Mouse (Mus musculus) forebrain, postnatal 0 days (tissue): ENCODE data around the gene Hmgcs2. TPM values are rescaled to one million over a fixed set of nuclear protein-coding genes. Genes with fewer than 3 reads are reported as not detected.

Experiments
- ATAC-seq: fragments of 200-750 bp; cut with Nextera tagmentation; 2 replicates; pipeline ENCODE4 v1.8.0; 2017; ENCODE audit warnings: mild to moderate bottlenecking, moderate library complexity
- DNase-seq: peaks from one replicate; pipeline ENCODE4 v3.0.0-alpha.2; 2015
- H3K27ac ChIP-seq: fragments of 300-500 bp; sonication (generic); 2 replicates; pipeline ENCODE4 v1.5.1; 2014; ENCODE audit warnings: low read depth, mild to moderate bottlenecking, antibody characterized with exemption, low read length, moderate library complexity, mixed read lengths
- H3K27me3 ChIP-seq: fragments of 300-500 bp; sonication (generic); 2 replicates; pipeline ENCODE4 v1.6.1; 2014; ENCODE audit warnings: mild to moderate bottlenecking, low read length, mixed read lengths; ENCODE audit not compliant: insufficient read depth
- H3K36me3 ChIP-seq: fragments of 300-500 bp; sonication (generic); 2 replicates; pipeline ENCODE4 v1.6.1; 2014; ENCODE audit warnings: mild to moderate bottlenecking, moderate library complexity; ENCODE audit not compliant: insufficient read depth
- H3K4me1 ChIP-seq: fragments of 300-500 bp; sonication (generic); 2 replicates; pipeline ENCODE4 v1.6.1; 2014; ENCODE audit warnings: antibody characterized with exemption; ENCODE audit not compliant: insufficient read depth
- H3K4me2 ChIP-seq: fragments of 300-500 bp; sonication (generic); 2 replicates; pipeline ENCODE4 v1.6.1; 2014; ENCODE audit warnings: low read depth, mild to moderate bottlenecking, moderate library complexity
- H3K4me3 ChIP-seq: fragments of 300-500 bp; sonication (generic); 2 replicates; pipeline ENCODE4 v1.5.1; 2014; ENCODE audit warnings: low read depth, low read length, mixed read lengths
- H3K9ac ChIP-seq: fragments of 300-500 bp; sonication (generic); 2 replicates; pipeline ENCODE4 v1.6.1; 2014; ENCODE audit warnings: mild to moderate bottlenecking
- H3K9me3 ChIP-seq: fragments of 300-500 bp; sonication (generic); 2 replicates; pipeline ENCODE4 v1.6.1; 2016; ENCODE audit warnings: low read length
- CTCF ChIP-seq: sonication (generic); IDR thresholded peaks from 2 replicates; pipeline ENCODE4 v1.5.1; 2016; ENCODE audit warnings: antibody characterized with exemption, control low read depth, low read depth
- WGBS: fragments of 180-500 bp; shearing (Covaris S2); extraction: QIAGEN DNeasy Blood & Tissue Kit; methylation state at CpG from one replicate; pipeline ENCODE4 v1.1.7; 2014; 5-methylcytosine and 5-hydroxymethylcytosine counted together
- polyA plus RNA-seq: library from polyadenylated mRNA; unstranded; fragments of >200 nt; fragmentation: Nextera tagmentation; extraction: Ambion mirVana; gene quantifications from 2 replicates; pipeline ENCODE4 v1.2.1, GENCODE M21; 2015
- total RNA-seq: library from RNA; depleted of rRNA; stranded (reverse); fragments of >200 nt; gene quantifications from 2 replicates; pipeline ENCODE4 v1.2.3, GENCODE M21; 2014; rRNA removed

Gene Hmgcs2
- total and polyA plus RNA-seq, 2 experiments from 2014 or later, result 26.9 to 33.6 TPM

DNA sequence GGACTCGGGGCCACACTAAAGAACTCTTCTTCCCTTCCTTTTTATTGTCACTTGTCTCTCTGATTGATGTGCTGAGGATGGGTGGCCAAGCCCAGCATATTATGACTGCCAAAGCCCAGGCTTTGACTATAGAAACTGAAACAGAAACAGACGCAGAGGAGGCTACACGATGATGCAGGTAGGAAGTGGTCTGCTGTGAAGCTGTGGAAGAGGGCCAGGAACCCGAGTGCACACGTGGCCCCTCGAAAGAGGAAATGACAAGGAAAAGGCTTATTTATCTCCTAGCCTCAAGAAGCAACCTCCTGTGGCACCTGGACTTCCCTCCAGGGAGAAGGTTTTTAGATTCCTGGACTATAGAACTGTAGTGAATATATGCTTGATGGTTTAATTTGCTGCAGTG, 67.9 kb downstream of the Hmgcs2 start:
- Histone ChIP-seq H3K4me1 (no peaks in the 10 kb centered on the region), H3K9ac (no peak overlapping the region), H3K36me3 (no peaks in the 10 kb centered on the region), H3K9me3 (no peaks in the 10 kb centered on the region), H3K27me3 (no peaks in the 10 kb centered on the region), H3K4me2 (no peak overlapping the region), H3K4me3 (no peak overlapping the region), H3K27ac (no peak overlapping the region)
- DNase-seq, result no peak
- WGBS, result 87% methylated on average over 6 of the region's 6 CpGs
- TF ChIP-seq CTCF, result no peak
- no peak for ATAC-seq

- Histone ChIP-seq H3K36me3 (no peaks in the 10 kb centered on the region), H3K9ac (no peak overlapping the region), H3K27ac (no peak overlapping the region), H3K9me3 (no peaks in the 10 kb centered on the region), H3K4me3 (no peak overlapping the region), H3K4me1 (no peaks in the 10 kb centered on the region), H3K27me3 (no peaks in the 10 kb centered on the region), H3K4me2 (no peak overlapping the region)
- 17% methylated on average over 8 of the region's 8 CpGs for WGBS
- ATAC-seq, result peak; percentile 25; the same call in 1 of the 2 replicates
- no peak for DNase-seq
- TF ChIP-seq CTCF, result no peak
Observed at GRCm38 (mm10) chr3:98348705-98349104, 68.5 kb downstream of the Hmgcs2 start.

GRCm38 (mm10) chr3:98353892-98354291, 73.7 kb downstream of the Hmgcs2 start:
- ATAC-seq (0 out of 2 replicates have a peak, but pooled peaks have one; percentile 36), DNase-seq (peak; percentile 89)
- H3K4me1 ChIP-seq, result no peaks in the 10 kb centered on the region
- H3K4me3 ChIP-seq, result no peak overlapping the region
- WGBS, result 36% methylated on average over 7 of the region's 7 CpGs
- no peaks in the 10 kb centered on the region for H3K36me3 ChIP-seq
- no peak overlapping the region for H3K4me2 ChIP-seq
- H3K27ac ChIP-seq, result no peak overlapping the region
- peak; percentile 68 for TF ChIP-seq CTCF
- no peaks in the 10 kb centered on the region for H3K9me3 ChIP-seq
- no peaks in the 10 kb centered on the region for H3K27me3 ChIP-seq
- H3K9ac ChIP-seq, result no peak overlapping the region

GRCm38 (mm10) chr3:98355344-98356025, 75.2 kb downstream of the Hmgcs2 start:
- Histone ChIP-seq H3K9me3 (no peaks in the 10 kb centered on the region), H3K4me2 (no peak overlapping the region), H3K4me1 (no peaks in the 10 kb centered on the region), H3K36me3 (no peaks in the 10 kb centered on the region), H3K27ac (no peak overlapping the region), H3K4me3 (no peak overlapping the region), H3K9ac (no peak overlapping the region), H3K27me3 (no peaks in the 10 kb centered on the region)
- peak; percentile 49 for TF ChIP-seq CTCF
- ATAC-seq, result peak; percentile 50; the same call in 1 of the 2 replicates
- DNase-seq, result no peak
- 57% methylated on average over 10 of the region's 10 CpGs for WGBS

- Histone ChIP-seq H3K4me2 (no peak overlapping the region), H3K27ac (no peak overlapping the region), H3K27me3 (no peaks in the 10 kb centered on the region), H3K9me3 (no peaks in the 10 kb centered on the region), H3K9ac (no peak overlapping the region), H3K4me1 (no peaks in the 10 kb centered on the region), H3K4me3 (no peak overlapping the region), H3K36me3 (no peaks in the 10 kb centered on the region)
- ATAC-seq (no peak), DNase-seq (no peak)
- no peak for TF ChIP-seq CTCF
- 71% methylated on average over 6 of the region's 6 CpGs for WGBS
Observed at GRCm38 (mm10) chr3:98356026-98356365, 75.8 kb downstream of the Hmgcs2 start.

DNA sequence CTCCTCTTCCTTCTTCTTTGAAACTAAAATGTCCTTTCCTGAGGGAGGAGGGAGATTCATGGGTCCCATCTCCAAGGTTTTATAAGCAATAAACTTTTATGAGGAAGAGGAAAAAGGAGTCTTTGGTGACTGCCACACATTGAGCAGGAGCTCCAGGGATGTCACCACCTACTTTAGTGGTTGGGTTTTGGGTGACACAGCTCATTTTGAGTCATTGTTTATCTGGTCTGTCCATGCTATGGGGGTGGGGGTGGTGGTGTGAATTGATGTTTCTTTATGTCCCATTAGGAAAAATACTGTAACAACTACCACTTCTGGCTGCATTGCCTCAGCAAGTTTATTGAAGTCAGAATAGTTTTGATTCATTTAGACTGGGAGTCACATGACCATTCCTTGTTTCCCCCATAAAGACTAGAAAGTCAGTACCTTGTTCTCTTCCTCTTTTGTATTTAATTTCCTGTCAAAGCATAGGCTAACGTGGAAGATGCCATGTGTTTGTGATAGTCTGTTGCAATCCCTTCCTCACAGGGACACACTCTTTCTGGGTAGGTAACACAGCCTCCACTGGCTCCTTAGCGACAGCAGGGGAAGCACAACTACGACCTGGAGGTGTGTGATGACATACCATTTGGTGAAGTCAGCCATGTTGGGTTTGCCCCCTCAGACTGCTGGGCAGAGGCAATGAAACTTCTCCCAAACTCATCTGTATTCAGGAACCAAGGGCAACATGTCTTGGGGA, 76.6 kb downstream of the Hmgcs2 start:
- H3K4me1 ChIP-seq, result no peaks in the 10 kb centered on the region
- no peak for TF ChIP-seq CTCF
- ATAC-seq (no peak), DNase-seq (no peak)
- H3K27ac ChIP-seq, result no peak overlapping the region
- no peaks in the 10 kb centered on the region for H3K36me3 ChIP-seq
- H3K9me3 ChIP-seq, result no peaks in the 10 kb centered on the region
- H3K9ac ChIP-seq, result no peak overlapping the region
- 70% methylated on average over 3 of the region's 3 CpGs for WGBS
- H3K4me3 ChIP-seq, result no peak overlapping the region
- no peak overlapping the region for H3K4me2 ChIP-seq
- H3K27me3 ChIP-seq, result no peaks in the 10 kb centered on the region

Other genes with a start within 250 kb of the Hmgcs2 start
- not detected in 2 replicates for gene Adam30, start 119.8 kb upstream of the Hmgcs2 start, total RNA-seq
- not detected in 2 replicates for gene Adam30, start 119.8 kb upstream of the Hmgcs2 start, polyA plus RNA-seq
- gene Reg4, start 58.3 kb upstream of the Hmgcs2 start, total RNA-seq, result not detected in 2 replicates
- not detected in 2 replicates for gene Reg4, start 58.3 kb upstream of the Hmgcs2 start, polyA plus RNA-seq
- 139 and 151 TPM in 2 replicates for gene Phgdh, start 59.6 kb downstream of the Hmgcs2 start, total RNA-seq
- 149 and 160 TPM in 2 replicates for gene Phgdh, start 59.6 kb downstream of the Hmgcs2 start, polyA plus RNA-seq
- gene Zfp697, start 102.0 kb downstream of the Hmgcs2 start, total RNA-seq, result 34.2 and 38.6 TPM in 2 replicates
- 17.4 and 17.7 TPM in 2 replicates for gene Zfp697, start 102.0 kb downstream of the Hmgcs2 start, polyA plus RNA-seq
- not detected in 2 replicates for gene Gm4450, start 176.7 kb downstream of the Hmgcs2 start, total RNA-seq
- not detected in 2 replicates for gene Gm4450, start 176.7 kb downstream of the Hmgcs2 start, polyA plus RNA-seq
- gene Hsd3b4, start 230.1 kb downstream of the Hmgcs2 start, total RNA-seq, result not detected in 2 replicates
- gene Hsd3b4, start 230.1 kb downstream of the Hmgcs2 start, polyA plus RNA-seq, result not detected in 2 replicates